Mouse (Mus musculus): ENCODE measurements around the gene Dpysl4.

Gene Dpysl4

DNA sequence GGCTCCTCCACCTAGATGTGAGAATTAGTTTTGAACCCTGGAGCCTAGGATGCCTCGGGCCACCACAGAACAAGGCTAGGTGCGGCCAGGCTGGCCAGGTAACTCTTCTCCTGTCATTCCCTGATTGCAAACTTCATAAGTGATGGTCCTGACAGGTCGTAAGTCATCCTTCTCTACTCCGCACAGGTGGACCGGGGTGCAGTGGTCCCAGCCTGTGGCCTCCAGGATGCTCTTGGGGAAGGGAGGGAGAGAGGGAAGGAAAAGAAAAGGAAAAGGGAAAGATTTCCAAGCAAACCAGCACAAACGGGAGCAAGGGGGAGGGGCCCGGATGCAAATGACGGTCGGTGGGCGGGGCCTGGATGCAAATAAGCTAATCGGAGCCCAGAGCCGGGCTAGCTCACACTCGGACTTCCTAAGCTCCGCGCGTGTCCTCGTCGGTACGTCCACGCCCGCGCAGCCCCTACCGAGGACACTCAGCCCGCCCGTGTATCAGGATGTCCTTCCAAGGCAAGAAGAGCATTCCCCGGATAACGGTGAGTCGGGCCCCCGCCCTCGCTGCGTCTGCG is at the start of gene Dpysl4:
Gene Dpysl4, plus strand, starts transcription at position 373 of the 566 bp plus-strand sequence.
- no peak for DNase-seq

DNA sequence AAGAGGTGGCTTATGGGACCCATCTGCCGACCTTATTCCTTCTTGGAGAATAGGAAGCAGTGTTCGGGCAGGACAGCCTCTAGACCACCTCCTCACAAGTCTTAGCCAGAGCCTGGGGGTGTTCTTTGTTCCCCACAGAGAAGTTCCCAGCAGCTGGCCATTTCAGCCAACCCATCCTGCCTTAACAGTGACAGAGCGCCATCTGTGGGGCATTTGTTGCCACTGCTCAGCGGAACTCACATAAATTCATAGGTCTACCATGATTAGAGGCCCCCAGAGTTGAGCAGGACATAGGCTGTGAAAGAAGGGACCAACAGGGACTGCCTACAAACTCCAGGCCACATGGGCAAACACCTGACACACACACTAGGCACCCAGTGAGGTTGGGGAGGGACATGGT is 22.4 kb upstream of the Dpysl4 start:
- DNase-seq: no peak

DNA sequence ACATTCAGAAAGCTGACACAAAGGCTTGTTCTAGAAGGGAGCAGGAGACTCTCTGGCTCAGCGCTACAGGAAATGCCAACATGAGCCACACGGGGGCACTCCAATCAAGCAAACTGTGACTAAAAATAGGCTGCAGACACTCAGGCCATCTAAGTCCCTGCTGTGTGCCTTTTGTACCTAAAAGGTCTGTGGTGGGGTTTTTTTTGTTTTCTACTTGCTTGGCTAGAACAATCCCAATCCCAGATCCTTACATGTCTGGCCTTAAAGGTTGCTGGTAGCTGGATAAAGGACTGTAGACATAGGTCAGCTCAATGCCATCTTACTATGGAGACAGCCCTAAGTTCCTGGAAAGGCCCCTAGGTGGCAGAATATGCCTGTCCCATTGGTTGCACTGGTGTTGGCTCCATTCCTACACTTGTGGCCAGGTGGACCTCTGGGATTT is 17.6 kb upstream of the Dpysl4 start:
- DNase-seq: peak; percentile 39

DNA sequence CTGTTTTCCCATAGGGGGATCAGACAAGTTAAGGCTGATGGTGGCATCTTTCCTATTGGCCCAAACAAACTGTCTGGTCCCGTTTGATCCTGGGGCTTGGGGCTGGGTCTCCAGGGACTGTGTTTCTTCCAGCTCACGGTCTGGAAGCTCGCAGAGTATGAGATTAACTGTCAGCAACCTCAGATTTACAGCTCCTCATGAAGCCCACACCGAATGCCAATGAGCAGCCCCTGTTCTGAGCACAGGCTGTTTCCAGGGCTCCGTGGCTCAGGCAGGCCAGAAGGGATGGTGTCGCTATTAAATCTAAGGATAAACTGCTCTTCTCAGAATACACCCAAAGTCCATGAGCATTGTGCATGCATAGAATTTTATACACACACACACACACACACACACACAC is 11.6 kb upstream of the Dpysl4 start:
- no peak for DNase-seq

DNA sequence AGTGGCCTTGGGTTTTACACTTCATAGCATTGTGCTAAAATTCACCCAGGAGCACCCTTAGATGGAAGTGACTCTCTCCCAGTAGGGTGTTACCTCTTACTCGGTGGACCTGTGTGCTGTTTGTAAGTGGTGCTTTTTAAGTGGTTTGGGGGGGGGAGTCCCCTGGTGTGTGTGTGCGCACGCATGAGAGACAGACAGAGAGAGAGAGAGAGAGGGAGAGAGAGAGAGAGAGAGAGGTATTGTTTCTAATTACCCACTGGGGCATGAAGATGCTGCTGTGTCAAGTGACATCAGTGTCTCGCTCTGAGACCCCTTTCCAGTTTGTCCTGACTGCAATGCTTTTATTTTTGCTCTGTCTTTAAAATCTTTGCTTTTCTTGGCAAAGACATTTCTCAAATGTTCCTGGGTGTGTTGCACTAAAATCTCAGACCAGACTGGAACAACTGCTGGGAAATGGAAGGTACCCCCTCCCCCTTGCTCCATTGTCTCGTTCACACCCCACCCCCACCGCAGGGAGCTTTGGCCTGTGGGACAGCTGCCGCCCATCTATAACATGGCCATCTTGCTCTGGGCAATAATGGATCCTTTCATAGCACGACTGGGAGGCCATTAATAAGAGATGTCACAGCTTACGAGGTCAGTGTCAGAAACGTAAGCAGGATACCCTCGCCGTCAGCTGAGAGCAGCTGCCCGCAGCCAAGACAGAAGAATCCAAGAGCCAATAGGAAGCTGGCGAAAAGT is 10.6 kb upstream of the Dpysl4 start:
- DNase-seq: no peak

DNA sequence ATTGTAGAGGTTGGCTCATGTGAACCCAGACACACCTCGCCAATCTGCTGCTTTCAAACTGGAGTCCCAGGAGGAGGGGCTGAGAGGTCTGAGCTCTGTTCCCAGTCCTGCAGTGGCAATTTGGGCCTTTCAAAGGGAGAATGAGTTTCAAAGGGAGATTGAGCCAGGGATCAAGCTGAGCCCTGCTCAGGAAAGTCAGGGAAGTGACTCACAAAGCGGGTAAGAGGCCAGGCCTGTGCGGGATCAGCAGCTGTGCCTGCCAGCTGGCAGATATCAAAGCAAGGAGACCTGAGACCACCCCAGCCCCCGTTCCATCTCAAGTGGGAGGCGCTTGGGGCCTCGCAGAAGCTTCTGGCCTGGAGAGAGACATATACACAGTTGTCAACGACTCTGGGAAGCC is 8.5 kb upstream of the Dpysl4 start:
- no peak for DNase-seq

DNA sequence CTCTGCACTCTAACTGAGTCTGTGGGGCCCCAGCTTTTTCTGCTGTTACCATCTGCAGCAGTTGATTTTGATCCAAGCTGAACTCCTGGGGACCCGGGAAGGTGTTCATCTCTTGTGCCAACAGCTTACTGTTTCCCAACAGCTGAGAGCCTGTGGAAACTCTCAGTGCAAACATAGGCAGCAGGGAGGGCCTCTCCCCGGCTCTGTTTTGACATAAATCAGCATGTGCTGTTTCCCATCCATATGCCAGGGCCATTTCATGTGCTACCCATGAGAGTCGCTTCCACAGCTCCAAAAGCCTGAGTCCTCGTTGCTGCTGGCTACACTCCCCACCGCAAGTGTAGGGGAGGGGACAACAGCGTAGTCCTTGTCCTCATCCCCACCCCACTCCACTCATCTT is 7.6 kb upstream of the Dpysl4 start:
- DNase-seq: no peak

DNA sequence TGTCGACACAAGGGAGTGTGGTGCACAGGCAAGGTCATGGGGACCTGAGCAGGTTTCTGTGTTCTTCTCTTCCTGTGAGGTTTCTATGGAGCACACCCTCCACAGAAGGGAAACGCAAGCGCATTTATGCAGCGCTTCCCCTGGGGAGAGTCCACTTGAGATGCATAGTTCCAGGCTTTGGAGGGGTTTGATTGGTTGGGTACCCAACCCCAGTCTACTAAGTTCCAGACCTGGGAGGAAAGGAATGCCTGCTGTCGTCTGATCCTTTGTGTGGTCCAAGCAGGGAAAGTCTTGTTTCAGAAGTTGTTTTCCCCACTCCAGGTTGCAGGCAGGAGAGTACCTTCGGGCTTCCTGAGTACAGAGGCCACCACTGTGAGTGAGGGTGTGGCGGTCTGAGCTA is 6.7 kb upstream of the Dpysl4 start:
- no peak for DNase-seq

DNA sequence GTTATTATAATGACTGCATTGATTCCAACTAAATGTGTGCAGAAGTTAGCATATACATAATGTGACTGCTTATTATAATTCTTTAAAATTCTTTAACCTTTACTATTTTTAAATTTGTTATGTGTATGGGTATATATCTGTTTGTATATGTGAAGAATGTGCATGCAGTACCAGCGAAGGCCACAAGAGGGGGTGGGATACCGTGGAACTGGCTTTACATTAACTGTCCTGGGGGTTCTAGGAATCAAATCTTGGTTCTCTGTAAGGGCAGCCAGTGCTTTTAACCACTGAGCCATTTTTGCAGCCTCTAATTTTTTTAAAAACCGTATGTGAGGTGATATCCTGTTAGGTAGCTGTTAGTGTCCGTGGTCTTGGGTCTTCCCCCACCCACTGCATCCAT is 5.1 kb upstream of the Dpysl4 start:
- DNase-seq: no peak

DNA sequence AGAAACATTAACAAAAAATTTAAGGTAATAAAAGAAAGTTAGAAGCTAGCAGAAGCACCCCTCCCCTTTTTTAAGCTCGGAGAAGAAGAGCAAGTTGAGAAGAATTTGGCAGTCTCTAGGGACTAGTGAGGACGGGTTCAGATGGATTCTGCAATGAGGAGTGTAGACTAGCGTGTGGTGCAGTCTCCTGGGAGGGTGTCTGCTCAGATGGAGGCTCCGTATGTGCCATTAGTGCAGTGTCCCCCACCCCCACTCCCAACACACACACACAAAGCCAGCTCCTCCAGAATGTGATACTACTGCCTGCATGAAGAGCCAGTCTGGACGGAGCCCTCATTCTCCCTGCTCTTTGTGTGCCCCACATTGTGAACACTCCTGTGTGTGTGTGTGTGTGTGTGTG is 4.6 kb upstream of the Dpysl4 start:
- no peak for DNase-seq

DNA sequence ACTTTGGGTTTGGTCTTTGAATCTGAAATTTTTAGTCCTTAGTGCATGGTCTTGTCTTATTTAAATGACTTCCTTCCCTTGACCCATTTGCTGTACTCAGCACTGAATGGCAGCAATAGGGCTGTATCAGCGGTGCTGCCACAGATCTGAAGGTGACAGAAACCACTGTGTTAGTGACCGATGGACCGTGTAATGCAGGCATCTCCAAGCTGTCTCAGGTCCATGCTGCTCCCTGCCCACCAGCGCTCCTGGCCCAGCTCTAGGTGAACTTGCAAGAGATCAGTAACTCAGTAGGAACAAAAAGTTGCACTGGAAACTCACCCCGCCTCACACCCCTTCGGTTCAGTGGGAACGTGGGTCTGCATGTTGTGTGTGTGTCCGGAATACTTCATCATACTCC is 3.5 kb upstream of the Dpysl4 start:
- no peak for DNase-seq

DNA sequence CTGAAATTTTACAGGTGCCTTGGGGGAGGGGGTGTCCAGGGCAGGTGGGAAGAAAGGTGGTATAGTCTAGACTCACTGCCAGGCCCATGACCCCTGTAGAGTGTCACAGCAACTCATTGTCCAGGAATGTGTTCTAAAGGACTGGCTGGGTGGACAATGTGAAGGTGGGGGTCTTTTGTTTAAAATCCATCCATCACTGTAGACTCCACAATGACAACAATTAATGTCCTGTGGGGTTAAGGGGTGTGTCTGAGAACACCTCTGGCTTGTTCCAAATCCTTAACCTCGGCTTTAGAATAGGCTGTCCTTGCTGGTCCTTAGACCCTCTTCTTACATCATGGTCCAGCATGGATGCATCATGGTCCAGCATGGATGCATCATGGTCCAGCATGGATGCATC is 1.5 kb upstream of the Dpysl4 start:
- DNase-seq: no peak

DNA sequence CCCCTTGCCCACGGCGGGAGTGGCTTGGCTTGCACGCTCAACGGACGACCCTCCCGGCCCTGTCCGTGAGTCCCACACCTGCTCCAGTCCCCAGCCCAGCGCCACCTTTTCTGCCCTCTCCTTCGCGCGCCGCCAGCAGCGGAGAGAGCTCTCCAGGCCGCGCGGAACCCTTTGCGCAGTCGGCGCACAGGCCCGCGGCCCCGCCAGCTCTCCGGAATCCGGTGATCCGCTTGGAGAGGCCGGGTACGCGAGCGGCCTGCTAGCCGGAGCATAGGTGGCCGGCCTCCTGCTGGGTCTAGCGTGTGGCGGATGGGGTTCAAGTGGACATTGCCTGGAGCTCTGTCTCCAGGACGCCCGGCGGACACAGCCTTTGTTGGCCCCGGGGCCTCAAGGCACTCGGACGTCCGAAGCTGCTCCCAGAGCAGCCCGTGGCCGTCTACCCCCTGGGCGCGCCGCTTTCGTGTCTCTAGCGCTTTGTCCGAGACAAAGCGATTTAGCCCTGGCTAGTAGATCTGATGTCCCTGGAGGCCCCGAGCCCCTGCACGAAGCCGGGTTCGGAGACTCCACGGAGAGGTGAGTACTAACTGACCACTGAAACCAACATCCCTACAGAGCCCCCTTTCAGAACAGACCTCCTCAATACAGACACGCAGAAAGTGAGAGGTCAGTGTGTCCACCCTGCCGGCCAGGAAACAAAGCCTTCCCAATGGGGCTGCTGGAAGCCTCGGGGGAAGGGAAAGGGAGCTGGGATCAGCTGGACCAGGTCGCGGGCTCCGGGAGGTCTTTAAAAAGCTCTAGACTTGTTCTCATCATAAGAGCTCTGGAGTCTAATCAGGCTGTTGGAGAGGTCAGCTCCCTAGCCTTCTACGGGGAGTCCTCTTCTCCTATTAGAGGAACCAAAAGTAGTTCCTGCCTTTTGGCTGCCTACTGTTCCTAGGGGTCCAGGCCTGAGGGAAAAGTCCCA is 676 bp downstream of the Dpysl4 start:
- DNase-seq: no peak

DNA sequence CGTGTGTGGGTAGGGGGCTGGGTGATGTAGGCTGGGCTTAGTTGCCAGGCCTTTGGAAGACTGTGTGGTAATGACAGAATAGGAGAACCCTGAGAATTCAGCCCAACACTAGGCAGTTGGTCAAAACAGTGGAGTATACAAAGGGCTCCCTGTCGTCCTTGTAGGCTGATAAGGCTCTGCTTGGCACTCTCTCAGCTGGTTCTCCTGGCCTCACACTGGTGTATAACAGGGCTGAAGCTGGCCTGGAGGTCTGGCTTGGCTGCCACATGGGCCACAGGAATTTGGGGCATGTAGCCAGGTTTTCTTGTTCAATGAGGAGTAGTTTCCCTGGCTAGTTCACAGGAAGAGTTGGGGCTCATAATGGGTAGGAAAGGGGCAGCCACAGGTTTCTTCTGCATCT is 2.0 kb downstream of the Dpysl4 start:
- DNase-seq: no peak

DNA sequence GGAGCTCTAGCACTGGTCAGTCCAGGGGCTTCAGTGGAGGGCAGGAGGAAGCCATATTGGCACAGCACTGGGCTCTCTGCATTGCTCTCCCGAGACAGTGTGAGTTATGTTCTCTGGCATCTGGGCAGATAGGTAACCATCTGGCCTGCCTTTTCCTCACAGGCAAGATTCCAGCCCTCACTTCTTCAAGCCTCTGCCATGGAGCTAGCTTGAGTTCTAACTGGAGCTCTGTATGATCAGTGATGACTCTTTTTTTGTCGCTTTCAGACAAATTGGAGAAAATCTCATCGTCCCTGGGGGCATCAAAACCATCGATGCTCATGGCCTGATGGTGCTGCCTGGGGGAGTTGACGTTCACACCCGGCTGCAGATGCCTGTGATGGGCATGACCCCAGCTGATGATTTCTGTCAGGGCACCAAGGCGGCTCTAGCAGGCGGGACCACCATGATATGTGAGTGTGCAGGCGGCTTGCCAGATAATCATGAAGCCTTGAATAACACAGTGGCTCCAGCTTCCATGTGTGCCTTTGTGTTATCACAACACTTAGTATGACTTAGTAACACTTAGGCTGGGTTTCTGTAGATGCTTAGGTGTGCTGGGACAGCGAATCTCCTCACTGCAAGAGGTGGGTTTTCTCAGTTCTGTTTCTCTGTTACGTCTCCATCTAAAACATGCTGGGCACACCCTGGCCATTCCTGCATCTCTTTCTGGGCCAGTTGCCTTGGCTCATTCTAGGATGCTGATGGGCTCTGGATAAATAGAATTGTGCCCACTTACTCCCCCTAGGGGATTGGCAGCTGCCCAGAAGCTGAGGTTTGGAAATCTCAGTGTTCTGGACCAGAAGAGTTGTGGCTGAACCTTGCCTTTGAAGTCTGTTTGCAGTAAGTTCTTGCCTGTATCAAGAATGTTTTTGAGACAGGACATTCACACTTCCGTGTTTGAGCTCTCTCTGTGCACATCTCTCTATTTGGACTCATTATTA is 4.4 kb downstream of the Dpysl4 start:
- DNase-seq: no peak

DNA sequence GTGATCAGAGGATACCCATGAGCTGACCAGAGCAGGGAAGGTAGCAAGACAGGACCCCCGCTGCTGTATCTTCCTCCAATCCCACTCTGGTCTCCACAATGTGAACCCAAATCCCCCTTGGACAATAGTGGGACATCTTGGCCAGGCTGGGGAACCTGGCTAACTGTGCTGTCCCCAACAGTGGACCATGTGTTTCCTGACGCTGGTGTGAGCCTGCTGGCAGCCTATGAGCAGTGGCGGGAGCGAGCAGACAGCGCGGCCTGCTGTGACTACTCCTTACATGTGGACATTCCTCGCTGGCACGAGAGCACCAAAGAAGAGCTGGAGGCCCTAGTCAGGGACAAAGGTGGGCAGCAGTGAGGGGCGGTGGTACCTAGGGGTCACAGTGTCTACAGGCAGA is 5.9 kb downstream of the Dpysl4 start:
- DNase-seq: no peak

DNA sequence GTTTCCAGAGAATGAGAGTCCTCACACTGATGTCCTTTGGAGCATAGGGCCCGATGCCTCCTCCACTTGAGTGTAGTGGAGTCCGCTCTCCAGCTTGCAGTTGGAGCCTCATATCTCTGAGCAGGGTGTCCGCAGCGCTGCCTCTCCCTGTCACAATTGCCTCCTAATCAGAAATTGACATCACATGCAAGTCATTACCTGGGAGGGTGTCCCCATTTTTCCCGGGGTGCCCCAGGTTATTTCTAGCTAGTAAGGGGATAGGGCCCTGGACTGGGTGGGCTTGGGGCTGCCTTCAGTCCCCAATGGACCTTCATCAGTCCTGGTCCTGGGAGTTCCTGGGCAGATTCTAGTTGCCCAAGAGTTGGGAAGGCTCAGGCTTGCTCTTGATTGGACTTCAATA is 6.9 kb downstream of the Dpysl4 start:
- DNase-seq: no peak

DNA sequence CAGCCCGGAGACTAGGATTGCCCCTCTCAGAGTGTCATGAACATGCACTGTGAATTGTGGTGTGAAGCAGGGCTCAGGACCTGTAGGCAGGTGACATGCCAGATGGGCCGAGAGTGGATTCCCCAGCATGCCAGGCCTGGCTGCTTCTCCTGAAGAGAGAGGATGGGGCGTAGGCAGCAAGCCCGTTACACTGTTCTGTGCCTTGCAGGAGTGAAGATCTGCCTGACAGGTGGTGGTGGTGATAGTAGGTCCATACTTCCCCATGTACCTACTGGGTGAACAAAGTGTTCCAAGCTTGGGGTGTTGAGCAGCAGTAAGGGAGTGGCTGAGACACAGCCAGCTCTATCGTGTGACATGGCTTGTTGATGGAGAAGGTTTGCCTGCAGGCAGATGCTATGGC is 7.3 kb downstream of the Dpysl4 start:
- DNase-seq: no peak

DNA sequence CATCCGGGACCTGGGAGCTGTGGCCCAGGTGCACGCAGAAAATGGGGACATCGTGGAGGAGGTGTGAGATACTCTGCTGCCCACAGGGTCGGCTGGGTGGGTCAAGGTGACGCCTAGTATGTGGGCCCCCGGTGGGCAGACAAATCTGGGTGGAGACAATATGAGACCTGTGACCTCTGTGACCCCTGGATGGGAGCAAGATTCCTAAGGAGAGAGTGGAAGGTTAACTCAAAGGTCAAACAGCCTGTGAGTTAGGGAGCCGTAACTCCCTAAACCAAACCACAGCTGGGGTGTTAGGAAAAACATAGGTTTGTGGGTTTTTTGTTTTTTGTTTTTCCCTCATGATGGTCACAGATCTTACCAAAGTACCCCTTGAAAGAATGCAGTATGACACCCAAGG is 8.0 kb downstream of the Dpysl4 start:
- DNase-seq: no peak

DNA sequence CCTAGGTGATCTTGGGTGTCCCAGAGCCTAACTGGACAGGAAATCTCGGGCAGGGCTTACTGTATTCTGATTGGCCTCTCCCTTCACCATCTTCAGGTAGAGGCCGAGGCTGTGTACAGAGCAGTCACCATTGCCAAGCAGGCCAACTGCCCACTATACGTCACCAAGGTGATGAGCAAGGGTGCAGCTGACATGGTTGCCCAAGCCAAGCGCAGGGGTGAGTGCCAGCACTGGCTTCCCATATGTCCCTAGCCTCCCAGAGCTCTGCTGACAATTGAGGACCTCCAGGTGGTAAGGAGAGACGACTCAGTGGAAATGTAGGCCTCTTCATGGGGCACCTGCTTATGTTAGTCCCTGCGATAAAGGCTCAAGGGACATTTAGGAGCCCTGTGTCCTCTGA is 9.0 kb downstream of the Dpysl4 start:
- no peak for DNase-seq

DNA sequence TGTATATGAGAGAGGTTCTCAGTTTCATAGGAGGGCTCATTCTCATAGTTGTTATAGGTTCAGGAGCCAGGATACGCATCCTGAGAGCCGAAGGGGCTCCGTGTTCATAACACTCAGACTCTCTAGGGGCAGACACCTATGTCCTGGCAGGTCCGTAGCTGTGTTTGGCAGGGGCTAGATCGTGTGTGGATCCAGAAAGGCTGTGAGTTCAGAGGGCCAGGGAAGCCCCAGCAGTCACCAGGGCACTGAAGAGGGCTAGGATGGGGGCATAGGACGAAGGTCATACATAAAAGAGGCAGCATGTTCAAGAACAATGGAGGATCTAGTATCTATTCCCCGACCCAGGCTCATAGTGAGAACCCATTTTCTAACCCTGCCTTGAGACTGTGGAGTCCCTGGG is 9.5 kb downstream of the Dpysl4 start:
- DNase-seq: no peak

DNA sequence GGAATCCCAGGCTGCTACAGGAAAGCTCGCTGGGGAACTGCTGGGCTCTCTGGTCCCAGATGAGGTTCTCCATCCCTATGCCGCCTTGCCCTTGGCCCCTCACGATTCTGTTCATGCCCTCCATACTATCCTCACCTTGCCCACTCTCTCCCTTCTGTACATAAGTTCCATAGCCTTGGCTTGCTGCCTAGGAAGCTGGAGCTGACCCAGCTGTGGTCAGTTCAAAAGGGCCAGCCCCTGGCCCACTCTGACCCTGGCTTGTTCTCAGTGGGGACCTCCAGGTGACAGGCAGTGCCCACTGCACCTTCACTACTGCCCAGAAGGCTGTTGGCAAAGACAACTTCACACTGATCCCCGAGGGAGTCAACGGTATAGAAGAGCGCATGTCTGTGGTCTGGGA is 10.6 kb downstream of the Dpysl4 start:
- no peak for DNase-seq

Data from thymus, postnatal 25 days (tissue).